Mouse (Mus musculus) T-helper 1 cell (primary cell): ENCODE measurements at regions not wholly inside any gene's neighbourhood (a gene's known extent, or its start where the extent isn't known, plus 50 kb on each side); places are given as distances from the start of the nearest gene placed in this dataset.
"Not testable (repeated sequence)": the region's sequence is repeated elsewhere in the genome, so short reads cannot be mapped to it uniquely, and the experiment has no call there.

ENCODE experiments used
- in situ Hi-C: fragments of 300-600 bp; cut with MboI, MseI; formaldehyde crosslinking; loops from one replicate; pipeline ENCODE4 v1.15.1; 2025; ENCODE audit warnings: high pct_unique_total_duplicates

GRCm38 (mm10) chr13:44493884-44494283 is 235.4 kb upstream of the Jarid2 start:
- in situ Hi-C loops: no loop called here

DNA sequence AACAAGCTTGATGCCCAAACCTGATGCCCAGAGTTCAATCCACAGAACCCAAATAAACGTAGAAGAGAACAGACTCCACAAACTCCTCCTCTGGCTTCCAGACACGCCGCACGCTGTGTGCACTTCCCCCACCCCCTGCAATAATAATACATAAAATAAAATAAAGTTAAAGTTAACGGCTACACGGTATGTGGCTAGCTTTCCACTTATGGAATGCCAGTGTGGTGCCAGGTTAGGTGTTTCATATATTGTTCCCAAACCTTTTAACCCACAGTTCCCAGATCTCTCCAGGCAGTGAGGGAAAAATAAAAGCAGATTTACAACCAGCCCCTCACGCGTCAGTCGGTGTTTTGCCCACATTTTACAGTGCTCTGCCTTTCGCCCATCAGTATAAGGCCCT is 233.8 kb upstream of the Jarid2 start:
- in situ Hi-C loops: no loop called here

DNA sequence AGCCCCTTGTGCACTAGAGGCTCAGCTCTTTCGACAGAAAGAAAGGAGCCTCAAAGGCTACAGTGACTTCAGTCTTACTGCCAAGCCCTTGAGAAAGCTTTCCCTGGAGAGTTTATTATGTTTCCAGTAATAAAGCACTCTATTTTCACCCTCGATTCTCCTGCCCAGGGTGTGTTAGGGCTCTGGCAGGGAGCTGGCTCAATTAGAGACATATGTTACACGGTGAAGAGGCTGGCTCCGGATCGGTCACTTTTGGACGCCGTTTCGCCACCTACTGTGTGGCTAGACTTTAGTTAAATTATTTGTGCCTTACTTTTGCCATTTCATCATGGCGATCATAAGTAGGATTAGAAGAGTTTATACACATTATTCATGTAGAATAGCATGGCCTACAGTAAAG is 232.7 kb upstream of the Jarid2 start:
- in situ Hi-C loops: no loop called here

DNA sequence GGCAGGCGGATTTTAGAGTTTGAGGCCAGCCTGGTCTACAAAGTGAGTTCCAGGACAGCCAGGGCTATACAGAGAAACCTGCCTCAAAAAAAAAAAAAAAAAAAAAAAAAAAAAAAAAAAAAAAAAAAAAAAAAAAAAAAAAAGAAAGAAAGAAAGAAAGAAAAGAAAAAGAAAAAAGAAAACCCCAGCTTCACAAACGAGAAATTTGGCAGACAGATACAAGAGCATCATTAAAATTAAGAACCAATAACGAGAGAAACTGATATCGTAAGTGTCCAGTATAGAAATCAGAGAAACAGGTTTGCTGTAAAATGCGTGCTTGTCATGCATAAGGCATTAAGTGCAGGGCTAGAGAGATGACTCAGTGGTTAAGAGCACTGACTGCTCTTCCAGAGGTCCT is 228.4 kb upstream of the Jarid2 start:
- in situ Hi-C loops: not testable (repeated sequence)

DNA sequence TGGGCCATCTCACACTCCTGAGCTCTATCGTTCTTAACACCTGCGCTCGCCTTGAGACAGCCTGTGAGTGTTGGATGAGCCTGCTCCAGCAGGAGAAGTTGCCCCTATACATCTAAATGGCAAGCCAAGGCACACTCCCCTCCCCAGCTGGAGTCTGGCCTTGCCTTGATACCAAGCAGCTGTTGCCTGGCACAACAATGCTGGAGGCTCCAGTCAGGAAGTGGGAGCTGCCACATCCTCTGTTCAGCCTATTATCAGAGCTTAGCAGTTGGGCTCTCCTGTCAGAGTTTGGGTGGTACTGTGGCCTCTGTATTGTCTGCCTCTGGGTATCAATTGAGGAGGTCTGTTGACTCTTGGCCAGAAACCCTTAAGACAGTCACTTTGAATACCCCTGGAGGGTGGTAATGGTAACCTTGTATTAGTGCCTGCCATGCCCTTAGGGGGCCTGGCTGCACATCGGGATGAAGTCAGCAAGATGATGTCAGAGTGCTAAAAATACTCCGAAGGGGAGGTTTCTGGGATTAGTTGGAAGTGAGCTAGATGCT is 227.4 kb upstream of the Jarid2 start:
- in situ Hi-C loops: no loop called here

DNA sequence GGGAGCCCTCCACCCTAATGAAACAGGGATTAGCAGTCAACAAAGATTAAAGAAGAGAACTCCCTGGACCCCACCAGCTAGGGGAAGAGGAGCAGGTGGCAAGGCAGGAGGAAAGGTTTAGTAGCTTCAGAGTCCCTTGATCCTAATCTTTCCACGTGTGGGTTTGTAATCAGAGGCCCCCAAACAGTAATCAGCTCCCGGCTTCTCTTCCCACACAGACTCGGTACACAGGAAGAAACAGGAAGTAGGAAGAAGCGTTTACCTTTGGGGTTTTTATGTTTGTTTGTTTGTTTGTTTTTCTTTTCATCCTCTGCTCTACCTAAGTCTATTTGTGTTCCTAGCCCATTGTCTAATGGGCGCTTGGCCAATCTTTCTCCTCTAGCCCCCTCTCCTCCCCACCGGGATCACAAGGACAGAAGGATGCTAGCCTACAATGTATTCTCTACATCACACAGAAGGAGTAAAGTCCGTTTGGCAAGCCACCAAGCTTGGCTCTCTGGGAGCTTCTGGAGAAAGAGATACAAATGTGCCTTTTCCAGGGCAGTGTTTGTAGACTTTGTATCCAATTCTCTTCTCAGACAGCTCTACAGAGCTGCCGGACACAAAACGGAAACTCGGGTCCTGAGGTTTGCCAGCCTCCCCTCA is 226.5 kb upstream of the Jarid2 start:
- in situ Hi-C loops: no loop called here

DNA sequence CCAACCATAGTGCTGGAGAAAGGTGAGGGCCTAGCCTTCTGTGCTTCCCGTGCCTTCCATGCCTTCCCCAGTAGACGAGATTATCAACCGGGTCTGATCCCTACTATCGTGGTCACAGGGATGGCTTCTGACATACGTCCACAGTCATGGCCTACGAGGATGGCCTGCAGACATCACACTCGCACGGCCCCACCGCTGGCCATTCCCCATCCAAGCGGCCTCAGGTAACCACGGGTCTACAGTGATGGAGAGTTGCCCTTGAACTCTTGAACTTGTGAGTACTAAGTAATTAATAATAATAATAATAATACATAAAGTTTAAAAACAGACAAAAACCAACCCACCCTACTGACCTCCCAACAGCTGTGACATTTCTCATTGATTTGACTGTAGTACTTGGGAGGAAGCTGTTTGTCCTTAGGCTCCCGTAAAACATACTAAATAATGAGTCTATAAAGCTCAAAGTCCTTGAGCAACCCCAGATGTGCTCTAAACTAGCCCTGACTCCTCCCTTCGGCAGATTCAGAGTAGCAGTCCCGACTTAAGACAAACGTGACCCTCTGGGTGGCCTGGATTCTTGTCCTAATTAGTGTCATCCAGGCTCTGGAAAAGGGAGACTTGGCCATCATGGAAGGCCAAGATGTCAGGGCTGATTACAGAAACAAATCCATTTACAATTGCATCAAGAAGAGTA is 225.9 kb upstream of the Jarid2 start:
- in situ Hi-C loops: no loop called here

DNA sequence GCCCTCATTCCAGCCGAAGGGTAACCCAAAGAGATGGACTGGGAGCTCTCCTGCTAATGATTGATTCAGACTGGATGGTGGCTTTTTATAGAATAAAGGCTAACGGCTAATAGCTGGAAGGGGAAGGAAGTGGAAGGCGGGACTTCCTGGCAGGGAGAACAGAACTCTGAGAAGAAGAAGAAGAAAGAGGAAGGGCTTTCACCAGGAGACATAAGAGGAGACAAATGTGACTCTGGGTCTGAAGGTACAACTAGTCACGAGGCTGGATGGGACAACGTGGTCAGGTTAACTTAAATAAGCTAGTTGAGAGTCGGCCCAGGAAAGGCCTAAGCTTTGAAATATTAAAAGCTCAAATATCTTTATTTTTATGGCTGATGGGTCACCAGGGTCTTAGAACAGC is 224.8 kb upstream of the Jarid2 start:
- in situ Hi-C loops: no loop called here

- in situ Hi-C loops: no loop called here
Observed at GRCm38 (mm10) chr13:44506975-44507374, 222.3 kb upstream of the Jarid2 start.

- in situ Hi-C loops: no loop called here
Observed at GRCm38 (mm10) chr13:44509526-44510159, 219.6 kb upstream of the Jarid2 start.

- in situ Hi-C loops: no loop called here
Observed at GRCm38 (mm10) chr13:44513378-44514285, 215.6 kb upstream of the Jarid2 start.

GRCm38 (mm10) chr13:44514636-44515158 is 214.6 kb upstream of the Jarid2 start:
- in situ Hi-C loops: no loop called here

- in situ Hi-C loops: no loop called here
Observed at GRCm38 (mm10) chr13:44516863-44517262, 212.4 kb upstream of the Jarid2 start.

DNA sequence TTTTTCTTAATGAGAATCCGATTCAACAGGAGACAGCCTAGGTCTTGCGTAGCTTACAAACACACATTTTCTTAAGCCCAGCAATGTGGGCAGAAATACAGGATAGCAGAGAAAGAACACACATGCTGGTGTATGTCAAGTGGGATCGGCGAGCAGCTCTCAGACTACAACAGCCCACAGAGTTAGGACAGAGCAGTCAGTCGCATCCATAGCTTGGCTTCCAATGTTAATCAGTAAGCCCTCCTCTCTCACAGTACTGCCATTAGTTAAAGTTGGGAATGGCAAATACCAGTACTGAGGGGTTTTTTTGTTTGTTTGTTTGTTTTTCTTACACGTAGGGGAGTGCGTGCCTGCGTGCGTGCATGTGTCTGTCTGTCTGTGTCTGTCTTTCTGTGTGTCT is 212.0 kb upstream of the Jarid2 start:
- in situ Hi-C loops: no loop called here

- in situ Hi-C loops: no loop called here
Observed at GRCm38 (mm10) chr13:44518215-44518614, 211.1 kb upstream of the Jarid2 start.

DNA sequence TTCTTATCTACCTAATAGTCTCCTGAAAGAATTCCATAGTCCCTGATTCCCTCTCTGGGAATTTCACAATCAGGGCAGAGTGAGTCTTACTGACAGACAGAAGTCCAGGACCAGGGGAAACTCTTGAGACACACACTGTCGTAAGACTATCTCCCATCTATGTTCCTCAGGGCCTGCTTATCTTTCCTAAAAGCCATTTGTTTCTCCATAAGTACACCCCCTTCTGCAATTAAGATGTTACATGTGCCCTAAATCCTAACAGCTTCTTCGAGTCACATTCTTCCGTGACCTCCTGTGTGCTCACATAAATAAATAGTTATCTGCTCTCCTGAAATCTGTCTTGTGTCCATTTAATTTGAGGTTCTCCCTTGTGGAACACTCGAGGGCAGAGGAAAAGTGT is 205.8 kb upstream of the Jarid2 start:
- in situ Hi-C loops: no loop called here

GRCm38 (mm10) chr13:44530867-44531564 is 198.3 kb upstream of the Jarid2 start:
- in situ Hi-C loops: no loop called here

GRCm38 (mm10) chr13:44532631-44533180 is 196.6 kb upstream of the Jarid2 start:
- in situ Hi-C loops: no loop called here

DNA sequence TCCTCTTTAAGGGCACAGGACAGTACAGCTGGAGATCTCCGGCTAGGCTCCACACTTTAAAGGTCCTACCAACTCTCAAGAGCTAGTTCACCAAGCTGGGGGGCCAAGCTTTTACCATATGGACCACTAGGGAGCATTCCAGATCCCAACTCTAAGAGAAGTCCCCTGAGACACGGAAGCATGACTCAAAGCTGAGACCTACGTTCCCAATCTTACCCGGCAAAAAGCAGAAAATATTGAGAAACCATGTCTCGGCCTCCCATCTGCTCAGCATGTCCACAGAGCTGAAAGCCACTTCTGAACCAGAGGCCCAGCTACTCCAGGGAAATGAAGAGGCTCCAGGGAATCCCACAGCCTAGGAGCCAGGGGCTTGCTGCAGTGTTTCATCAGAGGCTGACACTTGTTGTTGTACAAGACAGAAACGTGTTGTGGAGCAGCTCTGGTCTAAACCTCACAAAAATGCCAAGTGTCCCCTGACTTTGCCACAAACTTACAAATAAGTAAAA is 194.6 kb upstream of the Jarid2 start:
- in situ Hi-C loops: no loop called here

- in situ Hi-C loops: no loop called here
Observed at GRCm38 (mm10) chr13:44535441-44535840, 193.8 kb upstream of the Jarid2 start.
